Mouse (Mus musculus) gonadal fat pad, adult 2 months (tissue): ENCODE data around the gene Gpr27. TPM values are rescaled to one million over a fixed set of nuclear protein-coding genes. Genes with fewer than 3 reads are reported as not detected.

Source experiments
- polyA plus RNA-seq: library from polyadenylated mRNA; depleted of rRNA; stranded (reverse); fragments of >200 nt; gene quantifications from 2 replicates; pipeline ENCODE4 v1.2.3, GENCODE M21; 2012; rRNA removed

Gpr27 gene
- polyA plus RNA-seq, 1 experiment = 2.0 TPM

Other genes with a start within 250 kb of the Gpr27 start
- 26.0 and 35.1 TPM in 2 replicates for gene Foxp1, start 170.0 kb upstream of the Gpr27 start, polyA plus RNA-seq
- 14.0 and 16.6 TPM in 2 replicates for gene Eif4e3, start 25.9 kb upstream of the Gpr27 start, polyA plus RNA-seq
- 0.38 and 0.77 TPM in 2 replicates for gene Gm20696, start 25.9 kb upstream of the Gpr27 start, polyA plus RNA-seq
- gene Prok2, start 33.7 kb downstream of the Gpr27 start, polyA plus RNA-seq = 0.13 TPM in 1 of 2 replicates, not detected in the other